Mouse (Mus musculus): ENCODE measurements around the gene Samd4.

GRCm38 (mm10) chr14:47087669-47088250 is 205.1 kb downstream of the Samd4 start:
- TF ChIP-seq CTCF (conservative IDR thresholded peaks at IDR 0.05; ENCODE audit: low read length) = no peak
- no peak for TF ChIP-seq POU5F1 (IDR thresholded peaks at IDR 0.05; ENCODE audit: borderline replicate concordance, low read length)
